Mouse (Mus musculus): ENCODE measurements at regions not wholly inside any gene's neighbourhood (a gene's known extent, or its start where the extent isn't known, plus 50 kb on each side); places are given as distances from the start of the nearest gene placed in this dataset.

GRCm38 (mm10) chr11:32895400-32895799 lies 71.0 kb upstream of the Smim23 start:
- TF ChIP-seq MAX (IDR thresholded peaks at IDR 0.05; ENCODE audit: low read length) (no peak), GATA1 (IDR thresholded peaks at IDR 0.05; ENCODE audit: low read depth, low read length) (no peak), E2F4 (IDR thresholded peaks at IDR 0.05; ENCODE audit: borderline replicate concordance, low read depth, low read length) (no peak), RAD21 (IDR thresholded peaks at IDR 0.05; ENCODE audit: low read depth, low read length) (no peak), MEF2A (IDR thresholded peaks at IDR 0.05; ENCODE audit: extremely low read depth, insufficient replicate concordance, low read depth, low read length, poor library complexity, severe bottlenecking) (no peak), CTCF (IDR thresholded peaks at IDR 0.05 in 2 of 3, conservative IDR thresholded peaks at IDR 0.05 in 1 of 3; ENCODE audit: control insufficient read depth in 1 of 3, insufficient read depth in 1 of 3, low read depth in 2 of 3, low read length in 3 of 3, poor library complexity in 1 of 3, severe bottlenecking in 1 of 3) (no peak), POLR2A (IDR thresholded peaks at IDR 0.05; ENCODE audit: control insufficient read depth in 1 of 2, insufficient read depth in 1 of 2, low read depth in 1 of 2, low read length in 2 of 2, poor library complexity in 1 of 2) (no peak), BHLHE40 (IDR thresholded peaks at IDR 0.05; ENCODE audit: borderline replicate concordance, low read depth, low read length) (no peak), ELF1 (IDR thresholded peaks at IDR 0.05; ENCODE audit: low read depth, low read length) (no peak), POLR2AphosphoS5 (IDR thresholded peaks at IDR 0.05; ENCODE audit: borderline replicate concordance, low read depth, low read length) (no peak), POLR2AphosphoS2 (IDR thresholded peaks at IDR 0.05; ENCODE audit: low read length) (no peak)
